Mouse (Mus musculus) megakaryocyte, embryonic 14.5 days (primary cell): ENCODE results near the gene Hirip3. TPM values are rescaled to one million over a fixed set of nuclear protein-coding genes. Genes with fewer than 3 reads are reported as not detected.

Source experiments
- H3K27me3 ChIP-seq: replicated peaks from 2 replicates; pipeline ENCODE3; 2012; ENCODE audit warnings: inconsistent platforms
- H3K36me3 ChIP-seq: replicated peaks from 2 replicates; pipeline ENCODE3; 2012; ENCODE audit warnings: low read length, inconsistent platforms, mixed read lengths
- H3K4me1 ChIP-seq: 2 replicates; pipeline ENCODE4 v1.6.1; 2012; ENCODE audit warnings: inconsistent platforms
- H3K4me3 ChIP-seq: replicated peaks from 2 replicates; pipeline ENCODE3; 2012; ENCODE audit warnings: moderate library complexity, mild to moderate bottlenecking, inconsistent platforms
- H3K9me3 ChIP-seq: 2 replicates; pipeline ENCODE4 v1.6.1; 2012; ENCODE audit warnings: inconsistent platforms
- FLI1 ChIP-seq: IDR thresholded peaks from 2 replicates; pipeline ENCODE4 v1.6.1; 2012; ENCODE audit warnings: low read length, inconsistent platforms, mixed read lengths
- GATA1 ChIP-seq: IDR thresholded peaks from 3 replicates; pipeline ENCODE4 v1.6.1; 2012; ENCODE audit warnings: mixed read lengths, low read length, inconsistent platforms, borderline replicate concordance
- polyA plus RNA-seq: library from polyadenylated mRNA; stranded (reverse); fragments of >175 nt; gene quantifications from 2 replicates; pipeline ENCODE4 v1.2.3, GENCODE M21; 2012; ENCODE audit warnings: low replicate concordance; ENCODE audit not compliant: insufficient read depth

Hirip3 gene
- polyA plus RNA-seq, 1 experiment: 60.8 TPM

- Histone ChIP-seq H3K27me3 (peaks cover 77% of the 10 kb centered on the region), H3K9me3 (no peaks in the 10 kb centered on the region), H3K4me1 (peaks cover 32% of the 10 kb centered on the region), H3K4me3 (no peak overlapping the region), H3K36me3 (no peaks in the 10 kb centered on the region)
- TF ChIP-seq GATA1 (no peak), FLI1 (no peak)
Measured at GRCm38 (mm10) chr7:126825403-126825802, 36.4 kb upstream of the Hirip3 start.

GRCm38 (mm10) chr7:126825952-126826351 lies 35.8 kb upstream of the Hirip3 start:
- Histone ChIP-seq H3K9me3 (no peaks in the 10 kb centered on the region), H3K4me1 (peaks cover 32% of the 10 kb centered on the region), H3K4me3 (no peak overlapping the region), H3K36me3 (no peaks in the 10 kb centered on the region), H3K27me3 (peaks cover 83% of the 10 kb centered on the region)
- no peak for TF ChIP-seq GATA1
- no peak for TF ChIP-seq FLI1

DNA sequence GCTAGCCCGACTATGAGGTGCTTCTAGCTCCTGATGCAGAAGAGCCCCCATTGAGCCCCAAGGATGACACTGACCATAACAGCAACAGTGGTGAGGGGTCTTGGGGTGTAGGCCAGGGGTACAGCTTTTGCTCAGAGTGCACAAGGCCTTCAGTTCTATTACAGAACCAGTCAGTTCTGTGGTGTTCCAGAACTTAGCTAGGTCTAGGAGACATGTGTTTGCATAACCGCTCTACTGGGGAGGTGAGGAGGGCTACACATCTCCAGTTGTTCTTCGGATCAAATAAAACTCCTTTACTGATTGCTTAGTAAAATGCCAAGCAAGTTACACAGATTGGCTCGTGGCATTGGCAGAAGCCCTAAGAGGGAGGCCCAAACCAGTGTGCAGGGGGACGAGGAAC lies 30.2 kb upstream of the Hirip3 start, which contains the start of gene 4930451I11Rik:
TSS of gene 4930451I11Rik (minus strand) at position 101 of the 400 bp plus-strand sequence.
- Histone ChIP-seq H3K9me3 (peaks cover 22% of the 10 kb centered on the region), H3K4me3 (peak within 1 kb of the TSS; percentile 88), H3K36me3 (no peaks in the 10 kb centered on the region), H3K27me3 (peaks cover 84% of the 10 kb centered on the region), H3K4me1 (peaks cover 18% of the 10 kb centered on the region)
- TF ChIP-seq GATA1 (no peak), FLI1 (no peak)

- Histone ChIP-seq H3K4me3 (peak overlapping the region; percentile 88), H3K27me3 (peaks cover 82% of the 10 kb centered on the region), H3K4me1 (peaks cover 18% of the 10 kb centered on the region), H3K36me3 (no peaks in the 10 kb centered on the region), H3K9me3 (peaks cover 22% of the 10 kb centered on the region)
- TF ChIP-seq GATA1 (no peak), FLI1 (no peak)
Measured at GRCm38 (mm10) chr7:126832036-126832598, 29.7 kb upstream of the Hirip3 start.

DNA sequence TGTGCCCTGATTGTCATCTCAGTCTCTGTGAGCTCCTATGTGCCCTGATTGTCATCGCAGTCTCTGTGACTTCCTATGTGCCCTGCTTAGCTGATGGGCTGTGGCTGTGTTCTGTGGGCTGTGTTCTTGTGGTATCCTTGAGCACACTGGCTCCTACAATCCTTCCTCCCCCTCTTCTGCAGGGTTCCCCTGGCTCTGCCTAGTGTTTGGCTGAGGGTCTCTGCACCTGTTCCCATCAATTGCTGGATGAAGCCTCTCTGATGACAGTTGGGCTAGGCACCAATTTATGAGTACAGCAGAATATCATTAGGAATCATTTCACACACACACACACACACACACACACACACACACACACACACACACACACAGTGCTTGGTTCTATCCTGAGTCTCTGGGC lies 28.5 kb upstream of the Hirip3 start:
- TF ChIP-seq GATA1: no peak
- TF ChIP-seq FLI1: no peak
- Histone ChIP-seq H3K9me3 (peaks cover 22% of the 10 kb centered on the region), H3K4me3 (no peak overlapping the region), H3K36me3 (no peaks in the 10 kb centered on the region), H3K27me3 (peaks cover 77% of the 10 kb centered on the region), H3K4me1 (peaks cover 18% of the 10 kb centered on the region)

DNA sequence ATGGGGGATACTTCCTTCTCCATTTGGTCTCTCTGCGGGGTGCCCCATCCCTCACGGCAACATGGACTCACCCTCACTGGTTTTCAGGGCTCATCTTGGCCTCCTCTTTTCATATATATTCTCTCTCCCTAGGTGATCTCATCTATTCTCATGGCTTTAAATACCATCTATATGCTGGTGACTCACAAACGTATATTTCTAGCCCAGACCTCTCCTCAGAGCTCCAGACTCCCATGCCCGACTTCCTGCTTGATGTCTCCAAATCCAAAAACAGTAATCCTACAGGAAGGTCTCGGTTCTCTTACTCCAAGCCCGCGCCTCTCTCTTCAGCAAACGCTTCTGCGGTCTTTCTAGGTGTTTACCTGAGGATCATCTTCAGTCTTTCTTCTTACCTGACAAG lies 18.5 kb upstream of the Hirip3 start:
- Histone ChIP-seq H3K4me3 (no peak overlapping the region), H3K36me3 (no peaks in the 10 kb centered on the region), H3K27me3 (peaks cover 61% of the 10 kb centered on the region), H3K4me1 (peaks cover 12% of the 10 kb centered on the region), H3K9me3 (peaks cover 20% of the 10 kb centered on the region)
- TF ChIP-seq GATA1 (no peak), FLI1 (no peak)

- Histone ChIP-seq H3K36me3 (no peaks in the 10 kb centered on the region), H3K27me3 (peaks cover 84% of the 10 kb centered on the region), H3K9me3 (peaks cover 20% of the 10 kb centered on the region), H3K4me3 (no peak overlapping the region), H3K4me1 (peaks cover 20% of the 10 kb centered on the region)
- no peak for TF ChIP-seq GATA1
- TF ChIP-seq FLI1: no peak
Measured at GRCm38 (mm10) chr7:126845516-126845915, 16.3 kb upstream of the Hirip3 start.

DNA sequence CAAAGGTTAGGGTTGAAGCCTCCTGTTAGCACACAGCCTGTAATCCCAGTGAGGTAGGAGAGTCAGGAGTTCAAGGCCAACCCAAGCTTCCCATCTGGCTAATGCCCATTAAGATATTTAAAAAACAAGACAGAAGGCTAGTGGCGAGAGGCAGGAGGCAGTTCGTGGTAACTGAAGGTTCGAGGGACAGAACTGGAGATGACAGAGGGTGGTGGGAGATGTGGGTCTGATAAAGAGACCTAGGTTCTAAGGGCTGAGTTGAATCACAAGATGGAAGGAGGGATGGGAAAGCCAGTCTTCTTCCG lies 14.7 kb upstream of the Hirip3 start, which contains the start of gene Doc2a:
TSS of gene Doc2a (plus strand) at position 301 of the 305 bp plus-strand sequence.
- peaks cover 78% of the 10 kb centered on the region for H3K27me3 ChIP-seq
- H3K4me1 ChIP-seq: peaks cover 20% of the 10 kb centered on the region
- H3K9me3 ChIP-seq: peaks cover 9% of the 10 kb centered on the region
- peaks cover 14% of the 10 kb centered on the region for H3K36me3 ChIP-seq
- peak within 1 kb of the TSS; percentile 89 for H3K4me3 ChIP-seq
- TF ChIP-seq FLI1 (no peak), GATA1 (no peak)

GRCm38 (mm10) chr7:126847421-126848398 lies 14.1 kb upstream of the Hirip3 start:
- H3K9me3 ChIP-seq: peaks cover 7% of the 10 kb centered on the region
- peak overlapping the region; percentile 89 for H3K4me3 ChIP-seq
- TF ChIP-seq FLI1 (no peak), GATA1 (no peak)
- H3K27me3 ChIP-seq: peaks cover 72% of the 10 kb centered on the region
- H3K4me1 ChIP-seq: peaks cover 20% of the 10 kb centered on the region
- peaks cover 21% of the 10 kb centered on the region for H3K36me3 ChIP-seq

GRCm38 (mm10) chr7:126848794-126849193 lies 13.0 kb upstream of the Hirip3 start:
- Histone ChIP-seq H3K9me3 (peaks cover 7% of the 10 kb centered on the region), H3K27me3 (peaks cover 63% of the 10 kb centered on the region), H3K4me1 (peaks cover 20% of the 10 kb centered on the region), H3K36me3 (peaks cover 31% of the 10 kb centered on the region), H3K4me3 (no peak overlapping the region)
- TF ChIP-seq FLI1: no peak
- TF ChIP-seq GATA1: no peak
